Mouse (Mus musculus) MEL (cell line): ENCODE measurements around the gene Gm3285. TPM values are rescaled to one million over a fixed set of nuclear protein-coding genes. Genes with fewer than 3 reads are reported as not detected.

Source experiments
- DNase-seq: peaks from one replicate; pipeline ENCODE4 v3.0.0; 2011; ENCODE audit warnings: low read depth, low spot score
- H3K27ac ChIP-seq: 2 replicates; pipeline ENCODE4 v1.5.1; 2012; ENCODE audit warnings: low read depth, mild to moderate bottlenecking, control low read depth, low read length, moderate library complexity; ENCODE audit not compliant: control insufficient read depth
- H3K27me3 ChIP-seq, 2 experiments: fragments of 150-350 bp in 1 of 2; sonication (generic) in 1 of 2; 2 replicates each; pipeline ENCODE4 v1.6.1; 2012; ENCODE audit warnings: low read length in 2 of 2, mild to moderate bottlenecking in 2 of 2, improper control_type of control experiment in 1 of 2, moderate library complexity in 1 of 2; ENCODE audit not compliant: insufficient read depth in 2 of 2, control insufficient read depth in 1 of 2
- H3K36me3 ChIP-seq, 2 experiments: 2 replicates each; pipeline ENCODE4 v1.6.1; 2012 to 2014; ENCODE audit warnings: low read length in 2 of 2, improper control_type of control experiment in 1 of 2, inconsistent platforms in 1 of 2, mild to moderate bottlenecking in 1 of 2; ENCODE audit not compliant: insufficient read depth in 2 of 2, control insufficient read depth in 1 of 2
- H3K4me1 ChIP-seq, 2 experiments: fragments of 150-350 bp in 1 of 2; sonication (generic) in 1 of 2; 2 replicates each; pipeline ENCODE4 v1.6.1; 2012; ENCODE audit warnings: low read length in 2 of 2, improper control_type of control experiment in 1 of 2, mild to moderate bottlenecking in 1 of 2; ENCODE audit not compliant: insufficient read depth in 2 of 2, control insufficient read depth in 1 of 2
- H3K4me3 ChIP-seq, 2 experiments: fragments of 150-350 bp in 1 of 2; sonication (generic) in 1 of 2; 2 replicates each; pipeline ENCODE4 v1.5.1; 2012; ENCODE audit warnings: low read depth in 2 of 2, low read length in 2 of 2, mild to moderate bottlenecking in 2 of 2, moderate library complexity in 2 of 2, control low read depth in 1 of 2, improper control_type of control experiment in 1 of 2; ENCODE audit not compliant: control insufficient read depth in 1 of 2, insufficient read depth in 1 of 2
- H3K79me2 ChIP-seq: 2 replicates; pipeline ENCODE4 v1.6.1; 2012; ENCODE audit warnings: mild to moderate bottlenecking, low read length, moderate library complexity; ENCODE audit not compliant: control insufficient read depth, poor library complexity, insufficient read depth
- H3K9ac ChIP-seq: 2 replicates; pipeline ENCODE4 v1.6.1; 2012; ENCODE audit warnings: low read depth, mild to moderate bottlenecking, control low read depth, low read length, moderate library complexity; ENCODE audit not compliant: control insufficient read depth, poor library complexity, severe bottlenecking
- H3K9me3 ChIP-seq: fragments of 150-350 bp; sonication (generic); replicated peaks from 2 replicates; pipeline ENCODE4 v1.6.1; 2012; ENCODE audit warnings: mild to moderate bottlenecking, low read length, improper control_type of control experiment, moderate library complexity; ENCODE audit not compliant: insufficient read depth
- CHD1 ChIP-seq: IDR thresholded peaks from 2 replicates; pipeline ENCODE4 v1.6.1; 2012; ENCODE audit warnings: low read depth, mild to moderate bottlenecking, inconsistent platforms, low read length, improper control_type of control experiment
- CHD2 ChIP-seq: IDR thresholded peaks from 2 replicates; pipeline ENCODE4 v1.6.1; 2011; ENCODE audit warnings: low read length, improper control_type of control experiment
- E2F4 ChIP-seq: IDR thresholded peaks from 2 replicates; pipeline ENCODE4 v1.6.1; 2011; ENCODE audit warnings: low read depth, low read length, improper control_type of control experiment, borderline replicate concordance
- ELF1 ChIP-seq: IDR thresholded peaks from 2 replicates; pipeline ENCODE4 v1.6.1; 2014; ENCODE audit warnings: low read depth, mild to moderate bottlenecking, inconsistent platforms, low read length, improper control_type of control experiment, moderate library complexity
- HCFC1 ChIP-seq: IDR thresholded peaks from 2 replicates; pipeline ENCODE4 v1.6.1; 2012; ENCODE audit warnings: low read depth, mild to moderate bottlenecking, inconsistent platforms, low read length, improper control_type of control experiment, moderate library complexity
- JUND ChIP-seq: IDR thresholded peaks from 2 replicates; pipeline ENCODE4 v1.6.1; 2011; ENCODE audit warnings: low read depth, mild to moderate bottlenecking, improper control_type of control experiment, low read length
- KAT2A ChIP-seq: conservative IDR thresholded peaks from 2 replicates; pipeline ENCODE4 v1.6.1; 2012; ENCODE audit warnings: low read depth, low read length, improper control_type of control experiment, inconsistent platforms
- MAX ChIP-seq: IDR thresholded peaks from 2 replicates; pipeline ENCODE4 v1.6.1; 2011; ENCODE audit warnings: low read length, improper control_type of control experiment
- MAZ ChIP-seq: IDR thresholded peaks from 2 replicates; pipeline ENCODE4 v1.6.1; 2012; ENCODE audit warnings: low read depth, mild to moderate bottlenecking, inconsistent platforms, low read length, improper control_type of control experiment
- MEF2A ChIP-seq: IDR thresholded peaks from 2 replicates; pipeline ENCODE4 v1.6.1; 2014; ENCODE audit warnings: low read depth, mild to moderate bottlenecking, inconsistent platforms, low read length, improper control_type of control experiment; ENCODE audit not compliant: poor library complexity, insufficient replicate concordance, severe bottlenecking; ENCODE audit errors: extremely low read depth
- MXI1 ChIP-seq: IDR thresholded peaks from 2 replicates; pipeline ENCODE4 v1.6.1; 2011; ENCODE audit warnings: mild to moderate bottlenecking, low read depth, low read length, improper control_type of control experiment
- NELFE ChIP-seq: IDR thresholded peaks from 2 replicates; pipeline ENCODE4 v1.6.1; 2011; ENCODE audit warnings: low read depth, low read length, improper control_type of control experiment
- NRF1 ChIP-seq: IDR thresholded peaks from 2 replicates; pipeline ENCODE4 v1.6.1; 2014; ENCODE audit warnings: low read depth, mild to moderate bottlenecking, inconsistent platforms, low read length, improper control_type of control experiment, moderate library complexity; ENCODE audit not compliant: poor library complexity, insufficient read depth, severe bottlenecking
- POLR2AphosphoS2 ChIP-seq: IDR thresholded peaks from 2 replicates; pipeline ENCODE4 v1.6.1; 2011; ENCODE audit warnings: low read length, improper control_type of control experiment
- POLR2AphosphoS5 ChIP-seq: IDR thresholded peaks from 2 replicates; pipeline ENCODE4 v1.6.1; 2012; ENCODE audit warnings: low read depth, borderline replicate concordance, mild to moderate bottlenecking, inconsistent platforms, low read length, moderate library complexity, mixed read lengths
- RAD21 ChIP-seq: IDR thresholded peaks from 2 replicates; pipeline ENCODE4 v1.6.1; 2011; ENCODE audit warnings: mild to moderate bottlenecking, low read depth, low read length, improper control_type of control experiment
- RCOR1 ChIP-seq: IDR thresholded peaks from 2 replicates; pipeline ENCODE4 v1.6.1; 2012; ENCODE audit warnings: low read depth, mild to moderate bottlenecking, inconsistent platforms, low read length, improper control_type of control experiment
- SIN3A ChIP-seq: IDR thresholded peaks from 2 replicates; pipeline ENCODE4 v1.6.1; 2012; ENCODE audit warnings: low read length, improper control_type of control experiment, inconsistent platforms
- SMC3 ChIP-seq: IDR thresholded peaks from 2 replicates; pipeline ENCODE4 v1.6.1; 2011; ENCODE audit warnings: low read depth, low read length, improper control_type of control experiment
- TBP ChIP-seq: IDR thresholded peaks from 2 replicates; pipeline ENCODE4 v1.8.0; 2011; ENCODE audit warnings: low read depth, low read length, improper control_type of control experiment
- TCF12 ChIP-seq: IDR thresholded peaks from 2 replicates; pipeline ENCODE4 v1.6.1; 2014; ENCODE audit warnings: low read depth, mild to moderate bottlenecking, inconsistent platforms, low read length, improper control_type of control experiment, moderate library complexity
- USF1 ChIP-seq: IDR thresholded peaks from 2 replicates; pipeline ENCODE4 v1.6.1; 2014; ENCODE audit warnings: low read depth, mild to moderate bottlenecking, inconsistent platforms, low read length, improper control_type of control experiment, moderate library complexity
- USF2 ChIP-seq, 2 experiments: IDR thresholded peaks; 2 replicates each; pipeline ENCODE4 v1.6.1; 2011 to 2012; ENCODE audit warnings: improper control_type of control experiment in 2 of 2, low read length in 2 of 2, borderline replicate concordance in 1 of 2, inconsistent platforms in 1 of 2, low read depth in 1 of 2, mild to moderate bottlenecking in 1 of 2; ENCODE audit not compliant: insufficient read depth in 1 of 2
- ZMIZ1 ChIP-seq: IDR thresholded peaks from 2 replicates; pipeline ENCODE4 v1.6.1; 2012; ENCODE audit warnings: low read depth, mild to moderate bottlenecking, inconsistent platforms, low read length, improper control_type of control experiment, moderate library complexity
- polyA plus RNA-seq, 2 experiments: library from polyadenylated mRNA; stranded (reverse) in 1 of 2; unstranded in 1 of 2; fragments of >175 nt in 1 of 2; fragments of >200 nt in 1 of 2; gene quantifications; 2 replicates each; pipeline versions ENCODE4 v1.2.1 to v1.2.4; 2012; ENCODE audit warnings: low replicate concordance in 2 of 2, low read depth in 1 of 2; ENCODE audit not compliant: insufficient read length in 2 of 2, insufficient read depth in 1 of 2, missing spikeins in 1 of 2
- total RNA-seq: library from RNA; depleted of rRNA; stranded (reverse); fragments of 300-350 nt; gene quantifications from 2 replicates; pipeline ENCODE4 v1.2.3, GENCODE M21; 2012

Gm3285 gene
- total and polyA plus RNA-seq, 3 experiments: not detected

DNA sequence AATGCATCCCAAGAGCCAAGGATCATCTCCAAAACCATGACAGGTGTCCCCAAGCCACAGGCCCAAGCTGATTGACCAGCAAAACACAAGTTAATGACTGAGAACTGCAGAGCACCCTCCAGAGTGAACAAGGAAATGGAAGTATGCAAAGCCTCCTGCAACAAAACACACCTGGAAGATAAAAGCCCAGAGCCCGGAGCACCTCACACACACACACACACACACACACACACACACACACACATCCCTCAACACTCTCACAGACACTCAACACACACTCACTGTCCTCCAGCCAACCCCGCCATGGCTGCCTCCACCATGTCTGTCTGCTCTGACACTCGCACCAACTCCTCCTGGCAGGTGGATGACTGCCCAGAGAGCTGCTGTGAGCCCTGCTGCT lies 15.3 kb upstream of the Gm3285 start, which contains the start of gene Gm36176:
TSS of gene Gm36176 (plus strand) at position 301 of the 400 bp plus-strand sequence.
- H3K9ac ChIP-seq: no peak within 1 kb of the TSS
- DNase-seq: no peak
- TF ChIP-seq HCFC1 (no peak), USF2 (IDR thresholded peaks at IDR 0.05; ENCODE audit: borderline replicate concordance in 1 of 2, insufficient read depth in 1 of 2, low read depth in 1 of 2, low read length in 2 of 2) (no peak), RAD21 (no peak), NELFE (no peak), TBP (no peak), CHD1 (no peak), SIN3A (no peak)
- H3K27me3 ChIP-seq: peaks cover 3 to 4% of the 10 kb centered on the region in 2 experiments; a peak in 3 of 4 replicates
- no peak within 1 kb of the TSS for H3K27ac ChIP-seq
- H3K9me3 ChIP-seq: no peaks in the 10 kb centered on the region
- H3K36me3 ChIP-seq: no peaks in the 10 kb centered on the region
- no peaks in the 10 kb centered on the region for H3K79me2 ChIP-seq
- H3K4me3 ChIP-seq: no peak within 1 kb of the TSS
- H3K4me1 ChIP-seq: no peaks in the 10 kb centered on the region

- H3K9me3 ChIP-seq: no peaks in the 10 kb centered on the region
- no peaks in the 10 kb centered on the region for H3K36me3 ChIP-seq
- peaks cover 3 to 4% of the 10 kb centered on the region in 2 experiments; a peak in 3 of 4 replicates for H3K27me3 ChIP-seq
- TF ChIP-seq POLR2AphosphoS2 (no peak), ZMIZ1 (no peak), JUND (no peak), MAZ (no peak), NELFE (no peak)
- DNase-seq: no peak
- no peak overlapping the region for H3K9ac ChIP-seq
- no peak overlapping the region for H3K4me3 ChIP-seq
- H3K27ac ChIP-seq: no peak overlapping the region
- H3K4me1 ChIP-seq: no peaks in the 10 kb centered on the region
- no peaks in the 10 kb centered on the region for H3K79me2 ChIP-seq
Measured at GRCm38 (mm10) chr10:77846961-77847360, 14.8 kb upstream of the Gm3285 start.

- peaks cover 3 to 6% of the 10 kb centered on the region in 2 experiments; a peak in 3 of 4 replicates for H3K27me3 ChIP-seq
- TF ChIP-seq E2F4 (no peak), CHD2 (no peak), RAD21 (no peak), ELF1 (no peak), MXI1 (no peak), SIN3A (no peak), TCF12 (no peak), RCOR1 (no peak), MEF2A (no peak), ZMIZ1 (no peak), SMC3 (no peak), KAT2A (no peak), MAX (no peak), POLR2AphosphoS5 (no peak), CHD1 (no peak), NRF1 (no peak), USF1 (no peak)
- TF ChIP-seq, all 39 proteins: peak for 0
- H3K27ac ChIP-seq: no peak overlapping the region
- no peaks in the 10 kb centered on the region for H3K4me1 ChIP-seq
- H3K9me3 ChIP-seq: no peaks in the 10 kb centered on the region
- no peak for DNase-seq
- H3K79me2 ChIP-seq: no peaks in the 10 kb centered on the region
- no peak overlapping the region for H3K4me3 ChIP-seq
- no peaks in the 10 kb centered on the region for H3K36me3 ChIP-seq
- H3K9ac ChIP-seq: no peak overlapping the region
Measured at GRCm38 (mm10) chr10:77847538-77847937, 14.2 kb upstream of the Gm3285 start.
